Mouse (Mus musculus): ENCODE measurements around the gene Serpina1c. TPM values are rescaled to one million over a fixed set of nuclear protein-coding genes. Genes with fewer than 3 reads are reported as not detected.

The Serpina1c gene
- polyA plus RNA-seq (2014; fragmentation: Illumina TruSeq; extraction: RNeasy Lipid Tissue Mini Kit (QIAGEN cat#74804); ENCODE audit: low read depth, low replicate concordance) = 1.6 TPM

DNA sequence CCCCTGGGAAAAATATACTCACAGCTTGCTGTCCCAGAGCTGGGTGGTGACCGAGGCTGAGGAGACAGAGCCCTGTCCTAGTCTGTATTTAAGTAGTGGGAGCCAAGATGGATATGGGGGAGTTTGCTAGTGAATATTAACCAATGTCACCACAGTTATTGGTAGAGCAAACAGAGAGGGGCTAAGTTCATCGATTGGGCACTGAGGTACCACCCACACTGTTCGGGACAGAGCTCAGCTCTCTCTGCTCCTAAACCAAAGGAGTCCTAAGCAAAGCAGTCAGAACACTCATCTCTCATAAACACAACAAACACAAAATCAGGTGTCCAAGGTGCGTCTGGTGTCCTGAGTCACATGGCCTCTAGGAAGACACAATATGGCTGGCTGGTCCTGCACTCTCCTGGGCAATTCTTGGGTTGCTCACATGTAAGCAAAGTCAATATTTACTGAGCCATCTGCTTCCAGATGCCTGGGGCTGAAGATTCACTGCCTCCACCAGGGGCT is at the start of gene Serpina1c:
Gene Serpina1c, minus strand, starts transcription at position 51 of the 504 bp plus-strand sequence.

GRCm38 (mm10) chr12:103863101-103863974 is 41.3 kb downstream of the Serpina1c start, which contains the start of gene Serpina1a:
TSS of gene Serpina1a (minus strand) at chr12:103863562.

Other genes with a start within 250 kb of the Serpina1c start
- 6.3 TPM for gene Serpina6, start 247.7 kb downstream of the Serpina1c start, polyA plus RNA-seq (2014; fragmentation: Illumina TruSeq; extraction: RNeasy Lipid Tissue Mini Kit (QIAGEN cat#74804); ENCODE audit: low read depth, low replicate concordance)
- not detected for gene Serpina16, start 228.7 kb downstream of the Serpina1c start, polyA plus RNA-seq (2014; fragmentation: Illumina TruSeq; extraction: RNeasy Lipid Tissue Mini Kit (QIAGEN cat#74804); ENCODE audit: low read depth, low replicate concordance)
- gene Serpina1f, start 209.4 kb downstream of the Serpina1c start, polyA plus RNA-seq (2014; fragmentation: Illumina TruSeq; extraction: RNeasy Lipid Tissue Mini Kit (QIAGEN cat#74804); ENCODE audit: low read depth, low replicate concordance) = 480 TPM
- gene Serpina1d, start 131.3 kb downstream of the Serpina1c start, polyA plus RNA-seq (2014; fragmentation: Illumina TruSeq; extraction: RNeasy Lipid Tissue Mini Kit (QIAGEN cat#74804); ENCODE audit: low read depth, low replicate concordance) = 31.0 TPM
- 1.8 TPM for gene Serpina1b, start 74.5 kb downstream of the Serpina1c start, polyA plus RNA-seq (2014; fragmentation: Illumina TruSeq; extraction: RNeasy Lipid Tissue Mini Kit (QIAGEN cat#74804); ENCODE audit: low read depth, low replicate concordance)
- 8.7 TPM for gene Serpina1a, start 41.3 kb downstream of the Serpina1c start, polyA plus RNA-seq (2014; fragmentation: Illumina TruSeq; extraction: RNeasy Lipid Tissue Mini Kit (QIAGEN cat#74804); ENCODE audit: low read depth, low replicate concordance)
- not detected for gene Serpina1e, start 54.1 kb upstream of the Serpina1c start, polyA plus RNA-seq (2014; fragmentation: Illumina TruSeq; extraction: RNeasy Lipid Tissue Mini Kit (QIAGEN cat#74804); ENCODE audit: low read depth, low replicate concordance)
- not detected for gene Serpina11, start 85.1 kb upstream of the Serpina1c start, polyA plus RNA-seq (2014; fragmentation: Illumina TruSeq; extraction: RNeasy Lipid Tissue Mini Kit (QIAGEN cat#74804); ENCODE audit: low read depth, low replicate concordance)
- gene Serpina9, start 108.9 kb upstream of the Serpina1c start, polyA plus RNA-seq (2014; fragmentation: Illumina TruSeq; extraction: RNeasy Lipid Tissue Mini Kit (QIAGEN cat#74804); ENCODE audit: low read depth, low replicate concordance) = not detected
- gene Serpina12, start 139.6 kb upstream of the Serpina1c start, polyA plus RNA-seq (2014; fragmentation: Illumina TruSeq; extraction: RNeasy Lipid Tissue Mini Kit (QIAGEN cat#74804); ENCODE audit: low read depth, low replicate concordance) = not detected
- gene Serpina5, start 196.2 kb upstream of the Serpina1c start, polyA plus RNA-seq (2014; fragmentation: Illumina TruSeq; extraction: RNeasy Lipid Tissue Mini Kit (QIAGEN cat#74804); ENCODE audit: low read depth, low replicate concordance) = not detected
- gene Serpina3a, start 207.8 kb upstream of the Serpina1c start, polyA plus RNA-seq (2014; fragmentation: Illumina TruSeq; extraction: RNeasy Lipid Tissue Mini Kit (QIAGEN cat#74804); ENCODE audit: low read depth, low replicate concordance) = not detected
- gene Serpina3b, start 223.1 kb upstream of the Serpina1c start, polyA plus RNA-seq (2014; fragmentation: Illumina TruSeq; extraction: RNeasy Lipid Tissue Mini Kit (QIAGEN cat#74804); ENCODE audit: low read depth, low replicate concordance) = not detected
- gene Serpina3c, start 249.0 kb upstream of the Serpina1c start, polyA plus RNA-seq (2014; fragmentation: Illumina TruSeq; extraction: RNeasy Lipid Tissue Mini Kit (QIAGEN cat#74804); ENCODE audit: low read depth, low replicate concordance) = not detected